Mouse (Mus musculus): ENCODE results near the gene Zan. TPM values are rescaled to one million over a fixed set of nuclear protein-coding genes. Genes with fewer than 3 reads are reported as not detected.

The Zan gene
- polyA plus RNA-seq, 1 experiment from 2014 or later, result 0.11 TPM

DNA sequence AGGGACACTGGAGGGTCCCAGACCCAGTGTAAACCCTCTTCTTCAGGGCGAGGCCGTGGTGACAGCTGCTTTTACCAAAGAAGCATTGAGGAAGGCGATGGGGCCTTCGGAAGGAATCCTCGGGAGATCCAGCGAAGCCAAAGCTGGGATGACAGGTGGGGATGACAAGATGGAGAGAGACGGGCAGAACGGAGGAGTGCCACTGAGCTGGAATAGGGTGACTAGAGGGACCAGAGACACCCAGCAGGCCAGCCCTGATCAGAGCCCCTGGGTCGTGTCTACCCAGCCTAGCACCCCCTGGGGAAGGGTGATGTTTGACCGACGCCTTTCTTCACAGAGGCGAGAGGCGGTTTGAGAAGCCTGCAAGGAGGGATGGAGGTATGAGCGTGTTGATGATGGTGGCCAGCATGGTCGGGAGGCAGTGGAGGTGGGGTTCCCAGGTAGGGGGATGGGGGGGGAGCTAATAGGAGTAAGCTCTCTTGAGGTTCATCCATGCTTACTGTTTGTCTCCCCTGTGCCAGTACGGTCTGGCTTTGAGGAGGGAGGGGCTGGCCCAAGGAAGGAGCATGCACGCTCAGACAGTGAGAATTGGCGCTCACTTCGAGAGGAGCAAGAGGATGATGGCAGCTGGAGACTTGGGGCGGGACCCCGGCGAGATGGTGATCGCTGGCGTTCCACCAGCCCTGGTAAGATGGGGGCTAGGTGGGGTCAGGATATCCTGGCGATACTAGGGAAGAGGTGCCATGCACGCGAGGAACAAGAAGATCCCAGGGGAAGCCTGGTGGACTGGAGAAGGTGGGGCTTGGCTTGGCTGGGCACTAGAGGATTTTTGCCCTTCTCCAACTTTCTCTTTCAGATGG lies 43.1 kb upstream of the Zan start:
- ATAC-seq (replicated peaks; ENCODE audit: low FRiP score), result no peak
- Histone ChIP-seq H3K9ac (ENCODE audit: low read length) (no peak overlapping the region), H3K27me3 (ENCODE audit: control insufficient read depth, insufficient read depth, low read length) (no peaks in the 10 kb centered on the region), H3K4me2 (ENCODE audit: low read depth, low read length, severe bottlenecking) (no peak overlapping the region), H3K36me3 (ENCODE audit: control insufficient read depth, insufficient read depth, low read length) (peaks cover 29% of the 10 kb centered on the region), H3K4me1 (replicated peaks; ENCODE audit: control insufficient read depth, insufficient read depth, low read length) (no peaks in the 10 kb centered on the region), H3K27ac (ENCODE audit: low read depth, low read length) (no peak overlapping the region), H3K4me3 (ENCODE audit: low read depth, low read length) (no peak overlapping the region), H3K9me3 (ENCODE audit: control insufficient read depth, low read length) (no peaks in the 10 kb centered on the region)
- no peak for DNase-seq (ENCODE audit: low spot score)
- 95% methylated on average over 27 of the region's 27 CpGs for WGBS

DNA sequence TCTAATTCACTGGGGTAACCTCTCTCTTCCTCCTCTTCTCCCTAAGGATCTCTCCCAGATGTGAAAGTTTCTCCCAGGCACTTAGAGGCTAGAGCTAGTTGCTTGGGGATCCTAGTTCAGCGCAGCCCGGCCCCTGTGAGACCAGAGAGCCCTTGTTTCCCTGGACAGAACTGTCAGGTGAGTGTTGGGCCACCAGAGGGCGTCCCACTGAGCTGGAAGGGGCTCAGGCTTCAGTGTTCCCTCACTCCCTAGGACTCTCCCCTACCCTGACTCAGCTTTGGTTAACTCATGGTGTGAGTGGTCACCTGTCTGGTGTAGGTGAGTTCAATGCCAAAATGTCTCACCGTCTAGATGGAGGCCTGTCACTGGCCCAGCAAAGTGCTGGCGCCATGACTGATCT lies 41.6 kb upstream of the Zan start, which contains the start of gene Gigyf1:
TSS of gene Gigyf1 (plus strand) at position 113 of the 400 bp plus-strand sequence.
- ATAC-seq (replicated peaks; ENCODE audit: low FRiP score), result no peak
- Histone ChIP-seq H3K27ac (ENCODE audit: low read depth, low read length) (no peak within 1 kb of the TSS), H3K9ac (ENCODE audit: low read length) (no peak within 1 kb of the TSS), H3K4me3 (ENCODE audit: low read depth, low read length) (no peak within 1 kb of the TSS), H3K4me1 (replicated peaks; ENCODE audit: control insufficient read depth, insufficient read depth, low read length) (no peaks in the 10 kb centered on the region), H3K9me3 (ENCODE audit: control insufficient read depth, low read length) (no peaks in the 10 kb centered on the region), H3K27me3 (ENCODE audit: control insufficient read depth, insufficient read depth, low read length) (no peaks in the 10 kb centered on the region), H3K36me3 (ENCODE audit: control insufficient read depth, insufficient read depth, low read length) (peaks cover 20% of the 10 kb centered on the region), H3K4me2 (ENCODE audit: low read depth, low read length, severe bottlenecking) (no peak within 1 kb of the TSS)
- 78% methylated on average over 5 of the region's 5 CpGs for WGBS
- DNase-seq (ENCODE audit: low spot score), result peak; percentile 66

DNA sequence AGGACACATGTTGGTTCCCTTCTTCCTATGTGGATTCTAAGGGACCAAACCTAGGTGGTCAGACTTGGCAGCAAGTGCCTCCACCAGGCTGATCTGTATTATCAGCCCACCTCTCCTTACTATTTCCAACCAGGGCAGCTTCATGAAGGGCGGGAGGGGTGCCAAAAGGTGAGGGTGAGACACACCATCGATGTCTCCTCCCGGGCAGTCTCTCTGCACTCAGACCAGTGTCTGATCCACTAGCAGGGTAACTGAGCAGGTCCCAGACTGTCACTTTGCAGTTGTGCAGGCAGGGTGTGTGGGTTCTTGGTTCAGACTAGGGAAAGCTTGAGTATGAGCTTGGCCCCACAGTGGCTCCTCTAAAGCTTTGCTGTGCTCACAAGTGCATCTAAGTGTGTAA lies 37.9 kb upstream of the Zan start:
- Histone ChIP-seq H3K4me3 (ENCODE audit: low read depth, low read length) (no peak overlapping the region), H3K9me3 (ENCODE audit: control insufficient read depth, low read length) (no peaks in the 10 kb centered on the region), H3K4me2 (ENCODE audit: low read depth, low read length, severe bottlenecking) (no peak overlapping the region), H3K27ac (ENCODE audit: low read depth, low read length) (no peak overlapping the region), H3K9ac (ENCODE audit: low read length) (no peak overlapping the region), H3K27me3 (ENCODE audit: control insufficient read depth, insufficient read depth, low read length) (no peaks in the 10 kb centered on the region), H3K36me3 (ENCODE audit: control insufficient read depth, insufficient read depth, low read length) (peaks cover 3% of the 10 kb centered on the region; the same call in 1 of the 2 replicates), H3K4me1 (replicated peaks; ENCODE audit: control insufficient read depth, insufficient read depth, low read length) (peaks cover 4% of the 10 kb centered on the region; the same call in 1 of the 2 replicates)
- 98% methylated on average over 3 of the region's 3 CpGs for WGBS
- DNase-seq (ENCODE audit: low spot score), result no peak
- ATAC-seq (replicated peaks; ENCODE audit: low FRiP score), result no peak

DNA sequence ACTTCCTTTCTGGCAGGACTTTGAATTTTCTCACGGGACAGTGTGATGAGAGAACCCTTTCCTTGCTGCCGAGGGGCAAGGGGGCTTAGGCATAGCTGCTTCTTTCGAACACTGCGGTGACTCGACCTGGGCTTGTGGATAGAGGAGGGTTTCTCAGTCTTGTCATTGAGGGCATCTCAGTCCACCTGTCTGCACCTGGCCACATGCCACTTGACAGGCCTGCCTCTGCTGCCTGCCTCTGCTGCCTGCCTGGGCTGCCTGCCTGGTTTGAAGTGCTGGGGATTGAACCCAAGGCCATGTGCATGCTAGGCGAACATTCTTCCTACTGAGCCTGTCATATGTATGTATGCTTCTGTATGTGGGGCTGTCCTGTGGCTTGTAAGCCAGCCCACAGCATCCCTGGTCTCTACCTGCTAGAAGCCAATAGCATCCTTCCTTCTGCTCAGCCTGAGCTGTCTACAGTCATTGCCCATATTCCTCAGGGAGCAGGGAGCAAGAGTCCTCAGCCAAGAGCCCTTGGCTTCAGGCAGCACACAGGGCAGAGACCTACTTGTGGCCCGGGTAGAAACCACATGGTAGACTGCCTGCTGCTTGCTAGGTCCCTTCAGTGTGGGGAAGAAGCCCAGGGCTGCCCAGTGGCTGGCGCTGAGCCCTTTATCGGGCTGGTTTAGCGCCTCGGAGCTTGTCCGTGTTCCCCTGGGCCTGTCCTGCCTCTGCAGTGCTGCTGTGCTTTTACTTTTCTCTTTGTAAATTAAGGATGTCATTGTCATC lies 37.3 kb upstream of the Zan start:
- WGBS, result 95% methylated on average over 12 of the region's 12 CpGs
- no peak overlapping the region for H3K9ac ChIP-seq (ENCODE audit: low read length)
- H3K27me3 ChIP-seq (ENCODE audit: control insufficient read depth, insufficient read depth, low read length), result no peaks in the 10 kb centered on the region
- ATAC-seq (replicated peaks; ENCODE audit: low FRiP score), result no peak
- H3K4me2 ChIP-seq (ENCODE audit: low read depth, low read length, severe bottlenecking), result no peak overlapping the region
- H3K9me3 ChIP-seq (ENCODE audit: control insufficient read depth, low read length), result no peaks in the 10 kb centered on the region
- H3K4me3 ChIP-seq (ENCODE audit: low read depth, low read length), result no peak overlapping the region
- DNase-seq (ENCODE audit: low spot score), result no peak
- peaks cover 4% of the 10 kb centered on the region; the same call in 1 of the 2 replicates for H3K4me1 ChIP-seq (replicated peaks; ENCODE audit: control insufficient read depth, insufficient read depth, low read length)
- H3K27ac ChIP-seq (ENCODE audit: low read depth, low read length), result no peak overlapping the region
- H3K36me3 ChIP-seq (ENCODE audit: control insufficient read depth, insufficient read depth, low read length), result no peaks in the 10 kb centered on the region; the same call in 1 of the 2 replicates

- Histone ChIP-seq H3K27me3 (ENCODE audit: control insufficient read depth, insufficient read depth, low read length) (no peaks in the 10 kb centered on the region), H3K9ac (ENCODE audit: low read length) (no peak overlapping the region), H3K4me2 (ENCODE audit: low read depth, low read length, severe bottlenecking) (0 out of 2 replicates have a peak overlapping the region, but pooled peaks have one; percentile 11), H3K9me3 (ENCODE audit: control insufficient read depth, low read length) (no peaks in the 10 kb centered on the region), H3K27ac (ENCODE audit: low read depth, low read length) (no peak overlapping the region), H3K36me3 (ENCODE audit: control insufficient read depth, insufficient read depth, low read length) (no peaks in the 10 kb centered on the region), H3K4me1 (replicated peaks; ENCODE audit: control insufficient read depth, insufficient read depth, low read length) (peaks cover 4% of the 10 kb centered on the region; the same call in 1 of the 2 replicates), H3K4me3 (ENCODE audit: low read depth, low read length) (no peak overlapping the region)
- 81% methylated on average over 11 of the region's 11 CpGs for WGBS
- ATAC-seq (replicated peaks; ENCODE audit: low FRiP score), result peak; percentile 39; the same call in 1 of the 2 replicates
- DNase-seq (ENCODE audit: low spot score), result peak; percentile 74
Observed at GRCm38 (mm10) chr5:137512847-137513794, 36.3 kb upstream of the Zan start.

GRCm38 (mm10) chr5:137511706-137512105 lies 34.8 kb upstream of the Zan start:
- peak overlapping the region; percentile 81 for H3K4me2 ChIP-seq (ENCODE audit: low read depth, low read length, severe bottlenecking)
- no peaks in the 10 kb centered on the region for H3K36me3 ChIP-seq (ENCODE audit: control insufficient read depth, insufficient read depth, low read length)
- peak overlapping the region; percentile 98 for H3K9ac ChIP-seq (ENCODE audit: low read length)
- 71% methylated on average over 3 of the region's 3 CpGs for WGBS
- peaks cover 4% of the 10 kb centered on the region; the same call in 1 of the 2 replicates for H3K4me1 ChIP-seq (replicated peaks; ENCODE audit: control insufficient read depth, insufficient read depth, low read length)
- no peak overlapping the region for H3K27ac ChIP-seq (ENCODE audit: low read depth, low read length)
- DNase-seq (ENCODE audit: low spot score) (no peak), ATAC-seq (replicated peaks; ENCODE audit: low FRiP score) (no peak)
- no peaks in the 10 kb centered on the region for H3K9me3 ChIP-seq (ENCODE audit: control insufficient read depth, low read length)
- no peaks in the 10 kb centered on the region for H3K27me3 ChIP-seq (ENCODE audit: control insufficient read depth, insufficient read depth, low read length)
- peak overlapping the region; percentile 100 for H3K4me3 ChIP-seq (ENCODE audit: low read depth, low read length)

DNA sequence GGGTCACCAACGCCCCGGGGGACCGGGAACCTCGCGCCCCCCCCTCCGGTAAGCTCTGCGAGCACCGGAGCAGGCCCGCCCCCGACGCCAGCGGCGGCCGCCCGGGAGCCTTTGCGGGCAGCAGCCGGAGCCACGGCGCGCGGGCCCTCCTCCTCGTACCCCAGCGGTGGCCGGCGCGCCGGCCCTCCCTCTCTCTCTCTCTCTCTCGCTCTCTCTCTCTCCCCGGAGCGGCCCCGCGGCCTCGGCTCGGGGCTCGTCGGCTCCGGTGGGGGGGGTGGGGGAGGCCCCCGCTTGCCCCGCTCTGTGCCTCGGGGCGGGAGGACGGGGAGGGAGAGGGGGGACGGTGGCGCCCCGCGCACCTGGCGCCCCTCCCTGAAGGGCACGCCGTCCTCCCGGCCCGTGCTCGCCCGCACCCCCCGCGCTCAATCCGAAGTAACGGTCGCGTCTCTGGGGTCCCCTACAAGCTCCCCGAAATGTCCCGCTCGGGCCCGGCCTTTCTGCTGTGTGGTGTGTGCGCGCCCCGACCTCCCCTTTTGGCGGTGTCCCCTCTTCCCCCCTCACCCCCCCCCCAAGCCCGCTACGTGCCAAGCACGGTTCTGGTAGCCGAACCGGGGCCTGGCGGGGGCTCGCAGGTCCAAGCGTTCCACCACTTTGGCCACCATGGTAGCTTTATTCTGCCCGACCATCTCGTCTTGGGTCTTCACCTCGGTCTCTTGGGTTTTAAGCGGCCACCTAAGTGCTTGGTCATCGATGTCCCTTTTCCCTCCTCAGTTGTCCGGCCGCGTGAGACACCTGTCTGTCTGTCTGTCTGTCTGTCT lies 33.9 kb upstream of the Zan start:
- Histone ChIP-seq H3K27ac (ENCODE audit: low read depth, low read length) (peak overlapping the region; percentile 83), H3K27me3 (ENCODE audit: control insufficient read depth, insufficient read depth, low read length) (no peaks in the 10 kb centered on the region), H3K4me1 (replicated peaks; ENCODE audit: control insufficient read depth, insufficient read depth, low read length) (peaks cover 4% of the 10 kb centered on the region; the same call in 1 of the 2 replicates), H3K36me3 (ENCODE audit: control insufficient read depth, insufficient read depth, low read length) (no peaks in the 10 kb centered on the region), H3K4me2 (ENCODE audit: low read depth, low read length, severe bottlenecking) (peak overlapping the region; percentile 81), H3K9me3 (ENCODE audit: control insufficient read depth, low read length) (no peaks in the 10 kb centered on the region), H3K9ac (ENCODE audit: low read length) (peak overlapping the region; percentile 98), H3K4me3 (ENCODE audit: low read depth, low read length) (peak overlapping the region; percentile 100)
- WGBS, result under 1% methylated on average over 50 of the region's 83 CpGs
- peak; percentile 68 for DNase-seq (ENCODE audit: low spot score)
- peak; percentile 57 for ATAC-seq (replicated peaks; ENCODE audit: low FRiP score)

Data from forebrain, embryonic 11.5 days (tissue).